Mouse (Mus musculus) heart, adult 2 months (tissue): ENCODE results near the gene Fmo5. TPM values are rescaled to one million over a fixed set of nuclear protein-coding genes. Genes with fewer than 3 reads are reported as not detected.

Source experiments
- DNase-seq, 2 experiments: peaks; one replicate each; pipeline ENCODE4 v3.0.0; 2021
- H3K27ac ChIP-seq: fragments of 200-600 bp; 2 replicates; pipeline ENCODE4 v1.8.1; 2022
- H3K27me3 ChIP-seq: fragments of 200-500 bp; 2 replicates; pipeline ENCODE4 v1.6.1; 2012; ENCODE audit warnings: mild to moderate bottlenecking, low read length, inconsistent platforms, mixed read lengths; ENCODE audit not compliant: control insufficient read depth, insufficient read depth
- H3K36me3 ChIP-seq: fragments of 200-500 bp; 2 replicates; pipeline ENCODE4 v1.6.1; 2012; ENCODE audit warnings: low read length, inconsistent platforms; ENCODE audit not compliant: control insufficient read depth, insufficient read depth
- H3K4me1 ChIP-seq: fragments of 200-500 bp; 2 replicates; pipeline ENCODE4 v1.6.1; 2011; ENCODE audit warnings: low read length; ENCODE audit not compliant: control insufficient read depth, insufficient read depth
- H3K4me3 ChIP-seq: fragments of 200-600 bp; 2 replicates; pipeline ENCODE4 v1.8.1; 2022
- H3K79me2 ChIP-seq: fragments of 200-500 bp; replicated peaks from 2 replicates; pipeline ENCODE4 v1.6.1; 2012; ENCODE audit warnings: mild to moderate bottlenecking, inconsistent platforms, low read length, moderate library complexity, mixed read lengths; ENCODE audit not compliant: control insufficient read depth, insufficient read depth
- H3K9ac ChIP-seq: fragments of 200-500 bp; 2 replicates; pipeline ENCODE4 v1.6.1; 2012; ENCODE audit warnings: low read depth, mild to moderate bottlenecking, control low read depth, inconsistent platforms, low read length, mixed read lengths
- CTCF ChIP-seq: fragments of 200-600 bp; IDR thresholded peaks from 2 replicates; pipeline ENCODE4 v1.8.1; 2022; ENCODE audit warnings: antibody characterized with exemption, mild to moderate bottlenecking, moderate library complexity
- EP300 ChIP-seq: fragments of 200-500 bp; IDR thresholded peaks from 2 replicates; pipeline ENCODE4 v1.6.1; 2011; ENCODE audit warnings: low read depth, low read length, control low read depth; ENCODE audit not compliant: insufficient read depth
- POLR2A ChIP-seq: fragments of 200-500 bp; IDR thresholded peaks from 2 replicates; pipeline ENCODE4 v1.6.1; 2011; ENCODE audit warnings: mild to moderate bottlenecking, low read depth, low read length, control low read depth; ENCODE audit not compliant: insufficient read depth
- WGBS: fragments of 180-500 bp; shearing (Covaris S2); methylation state at CpG from one replicate; pipeline ENCODE4 v1.1.7; 2018; 5-methylcytosine and 5-hydroxymethylcytosine counted together
- intact Hi-C: fragments of 180-260 bp; cut with DNase I; formaldehyde crosslinking; loops from one replicate; pipeline ENCODE4 v1.15.1; 2025
- polyA plus RNA-seq: library from polyadenylated mRNA; depleted of rRNA; stranded (reverse); fragments of >200 nt; gene quantifications from 2 replicates; pipeline ENCODE4 v1.2.3, GENCODE M21; 2012
- total RNA-seq, 2 experiments: library from RNA; stranded (reverse); gene quantifications; 2 replicates each; pipeline ENCODE4 v1.2.3; 2021

The Fmo5 gene
- total and polyA plus RNA-seq, 3 experiments = 7.4 to 15.0 (median 13.6) TPM

DNA sequence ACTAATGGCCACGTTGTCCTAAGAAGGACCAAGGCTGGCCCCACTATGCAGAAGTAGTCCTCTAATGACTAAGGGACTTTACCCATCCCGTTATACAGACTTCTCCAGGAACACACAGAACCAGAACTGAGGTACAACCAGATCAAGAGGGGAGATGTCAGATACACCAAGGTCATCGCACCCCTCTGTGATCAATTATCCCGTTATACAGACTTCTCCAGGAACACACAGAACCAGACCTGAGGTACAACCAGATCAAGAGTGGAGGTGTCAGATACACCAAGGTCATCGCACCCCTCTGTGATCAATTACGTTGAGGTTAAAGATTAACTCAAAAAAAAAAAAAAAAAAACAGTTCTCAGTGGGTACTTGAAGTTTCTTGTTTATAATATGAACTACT lies 17.6 kb upstream of the Fmo5 start:
- no peaks in the 10 kb centered on the region for H3K36me3 ChIP-seq
- H3K27ac ChIP-seq = no peak overlapping the region
- no peak overlapping the region for H3K4me3 ChIP-seq
- intact Hi-C loops = loop anchor here (2.0 to 5.0 kb wide), 3 partner anchors 18 to 156 kb away; partner anchors contain the start of gene Fmo5
- WGBS = 90% methylated on average over 6 of the region's 6 CpGs
- no peaks in the 10 kb centered on the region; the same call in 1 of the 2 replicates for H3K4me1 ChIP-seq
- TF ChIP-seq CTCF = no peak
- no peak for TF ChIP-seq POLR2A
- no peaks in the 10 kb centered on the region for H3K27me3 ChIP-seq
- DNase-seq = no peak
- no peaks in the 10 kb centered on the region for H3K79me2 ChIP-seq
- H3K9ac ChIP-seq = no peak overlapping the region

DNA sequence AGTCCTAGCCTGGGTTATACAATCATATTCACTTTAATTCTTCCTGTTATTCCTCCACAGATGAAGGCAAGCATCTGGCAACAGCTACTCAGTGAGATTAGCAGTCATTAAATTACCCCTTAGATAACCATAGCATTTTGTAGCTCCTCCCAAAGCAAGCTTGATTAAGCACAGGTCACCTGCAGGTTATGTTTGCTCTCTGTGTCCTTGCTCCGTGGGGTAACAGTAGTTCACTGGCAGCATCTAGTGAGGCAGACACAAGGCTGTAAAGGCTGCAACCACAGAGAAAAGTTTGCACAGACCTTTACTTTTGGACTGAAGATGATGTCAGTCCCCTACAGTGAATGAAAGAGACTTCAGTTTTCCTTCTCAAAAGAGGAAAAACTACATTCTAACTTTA lies 13.4 kb upstream of the Fmo5 start:
- Histone ChIP-seq H3K27me3 (no peaks in the 10 kb centered on the region), H3K36me3 (no peaks in the 10 kb centered on the region), H3K79me2 (no peaks in the 10 kb centered on the region), H3K27ac (no peak overlapping the region), H3K9ac (no peak overlapping the region), H3K4me1 (no peaks in the 10 kb centered on the region), H3K4me3 (no peak overlapping the region)
- 13% methylated on average over 1 of the region's 1 CpGs for WGBS
- DNase-seq = no peak
- intact Hi-C loops = no loop called here
- no peak for TF ChIP-seq EP300
- no peak for TF ChIP-seq CTCF
- no peak for TF ChIP-seq POLR2A

DNA sequence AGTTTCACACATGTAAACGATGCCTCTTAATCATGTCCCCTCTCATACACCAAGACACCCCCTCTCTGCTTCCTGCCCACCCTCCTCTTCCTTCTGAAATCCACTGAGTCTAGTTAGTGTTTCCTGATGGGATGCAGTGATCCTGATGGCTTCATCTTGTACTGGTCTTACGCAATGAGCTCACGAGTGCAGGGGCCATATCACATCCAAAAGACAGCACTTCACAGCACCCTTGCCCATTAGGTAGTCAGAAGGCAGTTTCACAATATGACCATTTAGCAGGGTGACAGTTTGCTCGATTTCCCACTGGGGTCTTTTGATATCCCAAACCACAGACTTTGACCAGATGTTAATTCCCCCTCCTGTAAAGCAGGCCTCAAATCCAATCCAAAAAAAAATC lies 12.7 kb upstream of the Fmo5 start:
- no peak overlapping the region for H3K4me3 ChIP-seq

DNA sequence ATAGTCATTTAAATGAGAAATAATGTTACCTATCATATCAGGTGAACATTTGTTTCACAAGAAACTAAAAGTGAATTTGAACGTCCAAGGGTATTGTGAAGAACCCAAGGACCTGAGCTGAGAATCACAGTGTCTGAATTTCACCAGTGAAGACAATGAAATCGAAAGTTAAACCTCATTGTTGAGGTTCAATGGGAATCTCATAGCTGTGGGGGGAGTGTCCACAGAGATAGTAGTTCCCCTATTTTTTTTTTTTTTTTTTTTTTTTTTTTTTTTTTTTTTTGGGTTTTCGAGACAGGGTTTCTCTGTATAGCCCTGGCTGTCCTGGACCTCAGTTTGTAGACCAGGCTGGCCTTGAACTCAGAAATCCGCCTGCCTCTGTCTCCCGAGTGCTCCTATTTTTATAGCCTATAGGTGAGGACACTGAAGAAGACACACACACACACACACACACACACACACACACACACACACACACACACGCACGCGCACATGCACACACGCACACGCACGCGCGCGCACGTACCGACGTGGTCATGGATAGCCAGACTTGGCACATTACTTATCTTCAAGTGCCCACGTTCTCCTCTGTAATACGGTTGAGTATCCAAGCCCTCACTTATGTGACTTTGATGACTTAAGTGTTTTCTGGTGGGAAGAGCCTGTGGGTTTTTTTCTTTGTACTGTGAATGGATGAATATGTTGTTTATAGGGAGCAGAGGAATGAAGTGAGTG lies 11.3 kb upstream of the Fmo5 start:
- Histone ChIP-seq H3K9ac (no peak overlapping the region), H3K27me3 (no peaks in the 10 kb centered on the region), H3K4me1 (no peaks in the 10 kb centered on the region), H3K79me2 (no peaks in the 10 kb centered on the region), H3K4me3 (no peak overlapping the region), H3K36me3 (no peaks in the 10 kb centered on the region), H3K27ac (no peak overlapping the region)
- 90% methylated on average over 19 of the region's 19 CpGs for WGBS
- no peak for DNase-seq
- no peak for TF ChIP-seq POLR2A
- no peak for TF ChIP-seq EP300
- no peak for TF ChIP-seq CTCF
- intact Hi-C loops = no loop called here

More for the DNA sequence above, 12.7 kb upstream of the Fmo5 start:
- no peak overlapping the region for H3K27ac ChIP-seq
- H3K36me3 ChIP-seq = no peaks in the 10 kb centered on the region
- DNase-seq = no peak
- intact Hi-C loops = no loop called here
- no peaks in the 10 kb centered on the region for H3K79me2 ChIP-seq
- H3K27me3 ChIP-seq = no peaks in the 10 kb centered on the region
- WGBS = 82% methylated on average over 4 of the region's 4 CpGs
- no peak for TF ChIP-seq EP300
- no peaks in the 10 kb centered on the region for H3K4me1 ChIP-seq
- no peak overlapping the region for H3K9ac ChIP-seq

DNA sequence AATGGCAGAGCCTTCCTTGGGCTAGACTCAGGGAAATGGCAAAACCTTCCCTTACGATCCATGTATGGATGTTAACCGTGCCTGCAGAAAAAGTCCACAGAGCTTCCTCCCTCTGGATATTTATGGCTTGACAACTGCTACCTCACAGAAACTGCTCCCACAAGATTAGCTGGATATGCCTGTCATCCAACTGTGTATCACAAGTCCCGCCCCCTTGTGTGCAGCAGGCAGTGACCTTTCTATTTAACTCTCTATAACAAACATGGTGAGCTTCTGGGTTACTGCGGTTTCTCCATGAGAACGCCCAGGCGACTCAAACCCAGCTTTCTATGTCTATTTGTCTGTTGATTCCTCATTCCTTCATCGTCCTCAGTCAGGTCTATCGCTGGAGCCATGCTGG lies 10.7 kb upstream of the Fmo5 start:
- intact Hi-C loops = no loop called here
- no peaks in the 10 kb centered on the region for H3K4me1 ChIP-seq
- H3K79me2 ChIP-seq = no peaks in the 10 kb centered on the region
- no peak for DNase-seq
- H3K9ac ChIP-seq = no peak overlapping the region
- no peak overlapping the region for H3K4me3 ChIP-seq
- H3K36me3 ChIP-seq = no peaks in the 10 kb centered on the region
- 76% methylated on average over 8 of the region's 8 CpGs for WGBS
- H3K27ac ChIP-seq = no peak overlapping the region
- TF ChIP-seq CTCF (no peak), EP300 (no peak), POLR2A (no peak)
- H3K27me3 ChIP-seq = no peaks in the 10 kb centered on the region

DNA sequence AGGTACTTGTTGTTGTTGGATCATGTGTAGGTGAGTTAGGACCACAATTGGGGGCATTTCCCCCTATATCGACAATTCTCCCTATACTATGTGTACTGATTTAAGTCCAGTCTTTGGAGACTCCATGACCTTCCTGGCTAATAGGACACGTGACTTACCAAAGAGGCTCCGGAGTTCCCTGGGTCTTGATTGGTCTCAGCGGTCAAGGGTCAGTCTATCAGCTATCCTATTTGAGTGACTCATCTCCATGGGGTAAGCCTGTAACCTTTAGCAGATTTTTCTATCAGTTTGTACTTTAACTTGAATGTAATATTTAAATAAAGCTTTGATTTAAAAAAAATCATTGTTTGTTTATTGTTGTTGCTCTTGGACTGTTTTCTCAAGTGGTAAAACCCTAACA lies 7.9 kb upstream of the Fmo5 start:
- intact Hi-C loops = no loop called here
- no peaks in the 10 kb centered on the region for H3K79me2 ChIP-seq
- no peak overlapping the region for H3K4me3 ChIP-seq
- H3K27me3 ChIP-seq = no peaks in the 10 kb centered on the region
- DNase-seq = no peak
- no peaks in the 10 kb centered on the region for H3K4me1 ChIP-seq
- WGBS = 88% methylated on average over 4 of the region's 4 CpGs
- no peak for TF ChIP-seq POLR2A
- no peak for TF ChIP-seq EP300
- no peak for TF ChIP-seq CTCF
- H3K9ac ChIP-seq = no peak overlapping the region
- no peak overlapping the region for H3K27ac ChIP-seq
- H3K36me3 ChIP-seq = no peaks in the 10 kb centered on the region
